Mouse (Mus musculus) liver, embryonic 16.5 days (tissue): ENCODE results near the gene Maneal. TPM values are rescaled to one million over a fixed set of nuclear protein-coding genes. Genes with fewer than 3 reads are reported as not detected.

ENCODE experiments used
- ATAC-seq: fragments of 200-750 bp; cut with Nextera tagmentation; 2 replicates; pipeline ENCODE4 v1.8.0; 2017; ENCODE audit warnings: low read depth, mild to moderate bottlenecking, moderate number of reproducible peaks, moderate library complexity
- H3K27ac ChIP-seq: fragments of 300-500 bp; sonication (generic); 2 replicates; pipeline ENCODE4 v1.5.1; 2014; ENCODE audit warnings: mild to moderate bottlenecking, low read length
- H3K27me3 ChIP-seq: fragments of 300-500 bp; sonication (generic); 2 replicates; pipeline ENCODE4 v1.6.1; 2014; ENCODE audit warnings: low read depth, low read length, mixed read lengths; ENCODE audit not compliant: control insufficient read depth, insufficient read depth
- H3K36me3 ChIP-seq: fragments of 300-500 bp; sonication (generic); 2 replicates; pipeline ENCODE4 v1.6.1; 2014; ENCODE audit warnings: mild to moderate bottlenecking; ENCODE audit not compliant: control insufficient read depth, insufficient read depth
- H3K4me1 ChIP-seq: fragments of 300-500 bp; sonication (generic); 2 replicates; pipeline ENCODE4 v1.6.1; 2014; ENCODE audit warnings: low read depth, low read length, mixed read lengths; ENCODE audit not compliant: control insufficient read depth
- H3K4me2 ChIP-seq: fragments of 300-500 bp; sonication (generic); 2 replicates; pipeline ENCODE4 v1.6.1; 2014; ENCODE audit warnings: low read depth, low read length, mixed read lengths
- H3K4me3 ChIP-seq: fragments of 300-500 bp; sonication (generic); 2 replicates; pipeline ENCODE4 v1.5.1; 2014; ENCODE audit warnings: low read depth, mild to moderate bottlenecking, low read length
- H3K9ac ChIP-seq: fragments of 300-500 bp; sonication (generic); 2 replicates; pipeline ENCODE4 v1.6.1; 2014; ENCODE audit warnings: low read depth, low read length
- H3K9me3 ChIP-seq: fragments of 300-500 bp; sonication (generic); replicated peaks from 2 replicates; pipeline ENCODE4 v1.6.1; 2016; ENCODE audit warnings: low read length; ENCODE audit not compliant: control insufficient read depth
- WGBS: fragments of 180-500 bp; shearing (Covaris S2); extraction: QIAGEN DNeasy Blood & Tissue Kit; methylation state at CpG from one replicate; pipeline ENCODE4 v1.1.7; 2014; ENCODE audit not compliant: insufficient replicate concordance; 5-methylcytosine and 5-hydroxymethylcytosine counted together
- polyA plus RNA-seq: library from polyadenylated mRNA; unstranded; fragments of >200 nt; fragmentation: Nextera tagmentation; extraction: Ambion mirVana; gene quantifications from 2 replicates; pipeline ENCODE4 v1.2.1, GENCODE M21; 2015

Maneal gene
- polyA plus RNA-seq, 1 experiment from 2014 or later: 0.02 TPM

DNA sequence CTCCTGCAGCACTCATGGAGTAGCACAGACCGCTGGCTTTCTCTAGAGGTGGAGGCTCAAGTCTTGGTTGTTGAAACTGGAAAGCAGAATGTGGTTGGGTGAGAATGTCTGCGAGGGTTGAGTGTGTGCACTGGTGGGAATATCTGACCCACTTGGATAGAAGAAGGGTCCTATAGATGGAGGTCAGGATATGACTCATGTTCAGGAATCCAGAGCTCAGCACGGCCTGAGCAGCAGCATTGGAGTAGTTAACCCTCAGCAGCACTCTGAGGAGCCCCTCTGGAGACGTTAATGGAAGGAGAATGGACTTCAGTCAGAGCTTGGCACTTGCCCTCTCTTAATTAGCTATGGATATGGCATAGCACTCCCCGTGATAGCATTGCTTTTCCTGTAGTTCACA is 32.3 kb downstream of the Maneal start:
- Histone ChIP-seq H3K4me3 (no peak overlapping the region), H3K27ac (no peak overlapping the region), H3K9ac (no peak overlapping the region), H3K9me3 (no peaks in the 10 kb centered on the region), H3K4me1 (no peaks in the 10 kb centered on the region), H3K36me3 (peaks cover 23% of the 10 kb centered on the region), H3K27me3 (no peaks in the 10 kb centered on the region), H3K4me2 (no peak overlapping the region)
- 70% methylated on average over 5 of the region's 5 CpGs for WGBS
- ATAC-seq: no peak

DNA sequence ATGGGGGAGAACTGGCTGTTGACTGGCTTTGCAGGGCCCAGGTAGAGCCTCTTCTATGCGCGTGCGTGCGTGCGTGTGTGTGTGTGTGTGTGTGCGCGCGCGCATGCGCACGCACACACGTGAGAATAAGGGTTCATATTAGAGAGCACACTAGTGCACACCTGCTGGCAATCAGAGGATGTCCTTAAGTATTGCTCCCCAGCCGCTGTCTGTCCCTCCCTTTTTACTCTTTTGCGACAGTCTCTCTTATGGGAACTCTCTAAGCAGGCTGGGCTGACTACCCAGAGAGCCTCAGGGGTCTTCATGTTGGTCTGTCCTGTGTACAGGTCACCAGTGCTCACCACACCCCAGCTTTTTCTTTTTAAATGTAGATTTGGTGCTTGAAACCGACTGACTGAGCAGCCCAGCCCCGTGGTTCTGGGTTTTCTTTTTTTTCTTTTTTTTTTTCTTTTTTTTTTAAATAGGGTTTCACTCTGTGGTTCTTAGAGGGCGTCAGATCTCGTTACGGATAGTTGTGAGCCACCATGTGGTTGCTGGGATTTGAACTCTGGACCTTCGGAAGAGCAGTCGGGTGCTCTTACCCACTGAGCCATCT is 36.5 kb downstream of the Maneal start:
- H3K4me3 ChIP-seq: no peak overlapping the region
- H3K9me3 ChIP-seq: no peaks in the 10 kb centered on the region
- H3K4me2 ChIP-seq: no peak overlapping the region
- no peaks in the 10 kb centered on the region for H3K4me1 ChIP-seq
- no peak overlapping the region for H3K27ac ChIP-seq
- H3K9ac ChIP-seq: no peak overlapping the region
- 89% methylated on average over 21 of the region's 21 CpGs for WGBS
- peaks cover 32% of the 10 kb centered on the region for H3K36me3 ChIP-seq
- ATAC-seq: no peak
- no peaks in the 10 kb centered on the region for H3K27me3 ChIP-seq

DNA sequence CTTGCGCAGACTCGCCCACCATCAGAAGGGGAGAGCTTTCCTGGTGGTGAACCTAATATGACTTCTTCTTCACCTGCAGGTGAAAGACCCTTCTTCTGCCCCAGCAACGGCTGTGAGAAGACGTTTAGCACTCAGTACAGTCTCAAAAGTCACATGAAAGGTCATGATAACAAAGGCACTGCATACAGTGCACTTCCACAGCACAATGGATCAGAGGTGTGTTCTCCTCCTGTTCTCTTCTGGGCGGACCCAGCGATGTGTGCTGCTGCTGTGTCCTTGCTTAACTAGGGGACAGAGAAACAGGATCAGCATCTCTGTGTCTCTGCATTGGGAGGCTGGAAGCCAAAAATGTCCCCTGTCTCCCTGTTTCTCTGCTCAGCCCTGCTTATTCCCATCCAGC is 37.0 kb downstream of the Maneal start:
- ATAC-seq: no peak
- Histone ChIP-seq H3K9ac (no peak overlapping the region), H3K36me3 (peaks cover 32% of the 10 kb centered on the region), H3K27ac (no peak overlapping the region), H3K4me2 (no peak overlapping the region), H3K4me3 (no peak overlapping the region), H3K4me1 (no peaks in the 10 kb centered on the region), H3K27me3 (no peaks in the 10 kb centered on the region), H3K9me3 (no peaks in the 10 kb centered on the region)
- 87% methylated on average over 6 of the region's 6 CpGs for WGBS

DNA sequence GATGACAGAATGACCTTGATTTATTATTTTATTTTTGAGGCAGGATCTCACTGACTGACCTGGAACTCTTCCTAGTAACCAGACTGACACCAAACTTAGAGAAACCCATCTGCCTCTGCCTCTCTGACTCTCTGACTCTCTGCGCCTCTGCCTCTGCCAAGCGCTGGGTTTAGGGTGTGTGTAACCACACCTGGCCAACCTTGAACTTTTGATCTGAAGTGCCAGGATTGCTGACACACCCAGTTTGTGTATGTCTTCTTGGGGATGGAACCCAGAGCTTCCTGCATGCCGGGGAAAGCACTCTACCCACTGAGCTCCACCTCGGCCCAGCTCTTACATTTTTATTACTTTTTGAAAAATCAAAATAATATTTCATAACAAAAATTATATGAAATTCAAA is 43.1 kb downstream of the Maneal start:
- 81% methylated on average over 4 of the region's 4 CpGs for WGBS
- H3K4me2 ChIP-seq: no peak overlapping the region
- H3K4me1 ChIP-seq: peaks cover 15% of the 10 kb centered on the region
- H3K27ac ChIP-seq: no peak overlapping the region
- H3K9ac ChIP-seq: no peak overlapping the region
- peaks cover 18% of the 10 kb centered on the region for H3K36me3 ChIP-seq
- H3K27me3 ChIP-seq: no peaks in the 10 kb centered on the region
- no peak overlapping the region for H3K4me3 ChIP-seq
- H3K9me3 ChIP-seq: no peaks in the 10 kb centered on the region
- no peak for ATAC-seq

DNA sequence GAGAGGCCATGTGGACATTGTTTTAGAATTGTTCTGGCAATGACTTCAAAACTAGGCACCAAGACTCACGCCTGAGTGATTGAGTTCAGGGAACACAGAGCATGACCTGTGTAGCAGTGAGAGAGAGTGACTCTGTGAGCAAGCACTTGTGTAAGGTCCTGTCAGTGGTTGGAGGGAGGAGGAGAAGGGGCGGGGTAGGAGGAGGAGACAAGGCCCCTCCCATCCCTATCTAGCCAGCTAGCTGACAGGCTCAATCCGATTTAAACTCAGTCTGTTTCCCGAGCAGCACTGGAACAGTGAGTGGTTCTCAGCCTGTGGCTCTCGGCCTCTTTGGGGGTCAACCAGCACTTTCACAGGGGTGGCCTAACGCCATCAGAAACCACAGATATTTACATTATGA is 44.2 kb downstream of the Maneal start:
- no peak overlapping the region for H3K4me2 ChIP-seq
- H3K9ac ChIP-seq: no peak overlapping the region
- no peak overlapping the region for H3K4me3 ChIP-seq
- peaks cover 8% of the 10 kb centered on the region for H3K36me3 ChIP-seq
- ATAC-seq: peak; percentile 99
- peak overlapping the region; percentile 64 for H3K27ac ChIP-seq
- no peaks in the 10 kb centered on the region for H3K9me3 ChIP-seq
- H3K4me1 ChIP-seq: peaks cover 15% of the 10 kb centered on the region
- H3K27me3 ChIP-seq: no peaks in the 10 kb centered on the region
- 16% methylated on average over 6 of the region's 6 CpGs for WGBS

DNA sequence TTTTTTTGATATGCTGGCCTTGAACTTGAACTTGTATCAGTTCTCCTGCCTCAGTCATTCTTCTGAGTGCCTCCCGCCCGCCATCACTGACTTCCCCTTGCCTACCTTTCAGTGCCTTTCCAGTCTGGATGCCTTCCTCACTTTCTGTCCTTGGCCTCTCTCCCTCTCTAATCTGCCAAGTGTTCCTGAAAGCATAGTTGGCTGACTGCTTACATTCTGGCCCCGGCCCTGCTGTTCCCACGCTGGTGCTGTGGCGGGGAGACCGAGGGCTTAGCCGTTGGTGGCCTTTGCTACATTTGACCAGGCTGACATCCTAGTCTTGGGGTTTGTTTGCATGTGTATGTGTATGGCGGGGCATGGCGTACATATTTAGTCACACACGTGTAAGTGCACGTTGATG is 46.1 kb downstream of the Maneal start:
- Histone ChIP-seq H3K4me3 (no peak overlapping the region), H3K27ac (no peak overlapping the region), H3K9me3 (no peaks in the 10 kb centered on the region), H3K27me3 (no peaks in the 10 kb centered on the region), H3K36me3 (peaks cover 5% of the 10 kb centered on the region; the same call in 1 of the 2 replicates), H3K4me1 (peaks cover 15% of the 10 kb centered on the region), H3K4me2 (no peak overlapping the region), H3K9ac (no peak overlapping the region)
- WGBS: 84% methylated on average over 11 of the region's 11 CpGs
- ATAC-seq: no peak

DNA sequence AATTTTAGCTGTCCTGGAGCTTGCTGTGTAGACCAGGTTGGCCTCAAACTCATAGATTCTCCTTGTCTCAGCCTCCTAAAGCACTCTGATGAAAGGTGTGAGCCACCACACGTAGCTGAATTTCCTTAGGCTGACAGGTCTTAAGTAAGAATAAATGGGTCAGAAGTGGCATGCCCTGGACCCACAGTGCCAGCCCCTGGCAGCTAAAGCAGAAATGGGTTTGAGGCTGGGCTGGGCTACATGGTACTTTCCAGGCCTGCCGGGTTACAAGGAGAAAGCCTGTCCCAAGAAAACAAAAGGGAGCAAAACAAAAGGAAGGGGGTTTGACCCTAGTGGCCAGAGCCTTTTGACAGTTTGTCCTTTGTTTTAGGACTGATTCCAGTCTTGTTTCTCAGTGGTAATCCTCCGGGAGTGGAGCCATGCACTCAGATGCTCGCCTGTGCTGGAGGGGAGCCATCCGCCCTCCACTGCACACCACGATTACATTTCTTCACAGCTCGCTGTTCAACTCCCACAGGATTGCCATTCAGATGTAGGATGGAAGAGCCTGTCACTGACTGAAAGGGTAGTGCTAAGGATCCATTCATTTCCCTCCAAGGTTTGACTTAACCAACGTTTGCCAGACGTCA is 50.5 kb downstream of the Maneal start:
- ATAC-seq: no peak
- no peak overlapping the region for H3K9ac ChIP-seq
- peaks cover 32% of the 10 kb centered on the region for H3K4me1 ChIP-seq
- 68% methylated on average over 9 of the region's 9 CpGs for WGBS
- H3K4me3 ChIP-seq: no peak overlapping the region
- H3K9me3 ChIP-seq: no peaks in the 10 kb centered on the region
- H3K27ac ChIP-seq: no peak overlapping the region
- H3K36me3 ChIP-seq: peaks cover 3% of the 10 kb centered on the region; the same call in 1 of the 2 replicates
- H3K4me2 ChIP-seq: no peak overlapping the region
- H3K27me3 ChIP-seq: no peaks in the 10 kb centered on the region

DNA sequence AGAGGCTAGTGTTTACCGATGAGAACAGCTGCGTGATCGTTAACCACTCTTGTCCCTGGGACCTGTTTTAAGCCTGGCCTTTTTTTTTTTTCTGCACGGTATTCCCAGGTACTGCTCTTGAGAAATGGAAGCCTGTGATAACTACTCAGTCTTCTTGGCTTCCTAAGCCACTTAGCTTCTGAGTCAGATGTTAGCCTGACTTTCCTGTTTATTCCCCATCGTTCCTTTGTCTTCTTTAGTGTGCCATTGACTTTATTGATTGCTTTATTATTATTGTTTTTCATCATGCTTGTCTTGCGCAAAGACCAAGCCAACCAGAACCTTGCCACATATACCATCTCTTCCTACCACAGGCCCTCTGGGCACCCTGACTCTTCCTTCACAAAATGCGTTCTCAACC is 51.9 kb downstream of the Maneal start:
- Histone ChIP-seq H3K4me1 (peaks cover 37% of the 10 kb centered on the region), H3K27me3 (no peaks in the 10 kb centered on the region), H3K9me3 (no peaks in the 10 kb centered on the region), H3K27ac (no peak overlapping the region), H3K9ac (no peak overlapping the region), H3K36me3 (peaks cover 14% of the 10 kb centered on the region), H3K4me2 (no peak overlapping the region), H3K4me3 (no peak overlapping the region)
- no peak for ATAC-seq
- WGBS: 77% methylated on average over 7 of the region's 7 CpGs

DNA sequence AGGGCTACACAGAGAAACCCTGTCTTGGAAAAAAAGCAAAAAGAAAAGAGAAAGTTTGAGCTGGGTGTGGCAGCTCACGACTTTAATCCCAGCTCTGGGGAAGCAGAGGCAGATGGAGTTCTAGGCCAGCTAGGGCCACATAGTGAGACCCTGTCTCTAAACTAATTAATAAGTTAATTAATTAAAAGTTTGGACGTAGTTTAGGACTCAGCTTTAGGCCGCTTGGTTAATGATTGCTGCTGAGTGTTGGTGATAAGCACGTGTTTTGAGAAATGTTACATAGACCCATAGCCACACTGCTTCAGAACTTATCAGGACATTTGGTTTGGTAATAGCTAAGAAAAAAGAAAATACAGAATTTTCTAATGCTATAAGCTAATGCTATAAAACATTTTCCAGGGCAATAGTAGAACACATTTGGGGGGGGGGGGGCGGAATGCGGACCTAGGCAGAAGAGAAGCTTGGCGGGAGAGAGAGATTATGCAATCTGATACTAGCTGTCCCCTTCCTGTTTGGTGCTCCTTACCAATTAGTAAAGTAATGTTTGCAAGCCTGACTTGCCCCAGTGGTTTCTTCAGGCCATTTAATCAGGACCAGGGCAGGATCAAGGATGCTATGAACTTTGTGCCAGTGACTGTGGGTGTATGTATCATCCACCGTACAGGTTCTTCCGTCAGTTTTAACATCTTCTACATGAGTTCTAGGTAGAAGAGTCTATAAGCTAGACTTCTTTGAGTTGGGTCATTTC is 52.7 kb downstream of the Maneal start:
- no peaks in the 10 kb centered on the region for H3K9me3 ChIP-seq
- no peak for ATAC-seq
- WGBS: 37% methylated on average over 9 of the region's 9 CpGs
- H3K4me3 ChIP-seq: no peak overlapping the region
- no peak overlapping the region for H3K4me2 ChIP-seq
- H3K27me3 ChIP-seq: no peaks in the 10 kb centered on the region
- H3K9ac ChIP-seq: no peak overlapping the region
- H3K27ac ChIP-seq: no peak overlapping the region
- peaks cover 18% of the 10 kb centered on the region for H3K36me3 ChIP-seq
- peaks cover 42% of the 10 kb centered on the region for H3K4me1 ChIP-seq
